Mouse (Mus musculus): ENCODE results near the gene Mtrf1.
"Not testable (repeated sequence)": the region's sequence is repeated elsewhere in the genome, so short reads cannot be mapped to it uniquely, and the experiment has no call there.

Gene Mtrf1

GRCm38 (mm10) chr14:79397321-79398122 lies at the start of gene Mtrf1:
Mtrf1 (plus strand) TSS chr14:79397772.
- peak; percentile 73 to 80 for DNase-seq (ENCODE audit: low spot score in 2 of 2)

- DNase-seq (ENCODE audit: low spot score in 2 of 2) = no peak
These were observed 39.5 kb upstream of the Mtrf1 start for GRCm38 (mm10) chr14:79358055-79358454.

- no peak for DNase-seq (ENCODE audit: low spot score in 2 of 2)
These were observed 20.5 kb upstream of the Mtrf1 start for GRCm38 (mm10) chr14:79377041-79377440.

GRCm38 (mm10) chr14:79383120-79383519 lies 14.5 kb upstream of the Mtrf1 start:
- DNase-seq (ENCODE audit: low spot score in 2 of 2) = no peak

GRCm38 (mm10) chr14:79388304-79388703 lies 9.3 kb upstream of the Mtrf1 start:
- DNase-seq (ENCODE audit: low spot score in 2 of 2) = no peak

- DNase-seq (ENCODE audit: low spot score in 2 of 2) = peak in 1 of 2 experiments; percentile 3
These were observed 7.9 kb upstream of the Mtrf1 start for GRCm38 (mm10) chr14:79389438-79390264.

GRCm38 (mm10) chr14:79390265-79390926 lies 7.2 kb upstream of the Mtrf1 start, which contains the start of gene Naa16:
Naa16 (minus strand) TSS chr14:79390778.
- DNase-seq (ENCODE audit: low spot score in 2 of 2) = peak; percentile 92 to 94

- DNase-seq (ENCODE audit: low spot score in 2 of 2) = no peak
These were observed 4.3 kb upstream of the Mtrf1 start for GRCm38 (mm10) chr14:79393289-79393688.

- DNase-seq (ENCODE audit: low spot score in 2 of 2) = peak in 1 of 2 experiments; percentile 17
These were observed 3.0 kb upstream of the Mtrf1 start for GRCm38 (mm10) chr14:79394564-79394963.

- no peak for DNase-seq (ENCODE audit: low spot score in 2 of 2)
These were observed 10.1 kb downstream of the Mtrf1 start for GRCm38 (mm10) chr14:79407641-79408040.

- DNase-seq (ENCODE audit: low spot score in 2 of 2) = no peak
These were observed 11.8 kb downstream of the Mtrf1 start for GRCm38 (mm10) chr14:79409278-79409830.

GRCm38 (mm10) chr14:79410662-79411061 lies 13.1 kb downstream of the Mtrf1 start:
- DNase-seq (ENCODE audit: low spot score in 2 of 2) = no peak

GRCm38 (mm10) chr14:79413121-79413520 lies 15.5 kb downstream of the Mtrf1 start:
- DNase-seq (ENCODE audit: low spot score in 2 of 2) = no peak

- no peak for DNase-seq (ENCODE audit: low spot score in 2 of 2)
These were observed 22.6 kb downstream of the Mtrf1 start for GRCm38 (mm10) chr14:79420083-79420685.

- peak; percentile 92 to 95 for DNase-seq (ENCODE audit: low spot score in 2 of 2)
These were observed 28.6 kb downstream of the Mtrf1 start, which contains the start of gene Kbtbd7 for GRCm38 (mm10) chr14:79425979-79426729. Kbtbd7 (plus strand) TSS chr14:79426511.

GRCm38 (mm10) chr14:79426730-79427365 lies 29.3 kb downstream of the Mtrf1 start:
- DNase-seq (ENCODE audit: low spot score in 2 of 2) = not testable (repeated sequence)

- no peak for DNase-seq (ENCODE audit: low spot score in 2 of 2)
These were observed 36.5 kb downstream of the Mtrf1 start for GRCm38 (mm10) chr14:79434068-79434467.

- DNase-seq (ENCODE audit: low spot score in 2 of 2) = no peak
These were observed 43.1 kb downstream of the Mtrf1 start for GRCm38 (mm10) chr14:79440655-79441054.

GRCm38 (mm10) chr14:79441441-79441840 lies 43.9 kb downstream of the Mtrf1 start:
- DNase-seq (ENCODE audit: low spot score in 2 of 2) = no peak

GRCm38 (mm10) chr14:79444601-79445000 lies 47.0 kb downstream of the Mtrf1 start:
- no peak for DNase-seq (ENCODE audit: low spot score in 2 of 2)

Data from frontal cortex, postnatal 36 days (tissue).